Mouse (Mus musculus) thymus, postnatal 0 days (tissue): ENCODE measurements around the gene Rasgef1b. TPM values are rescaled to one million over a fixed set of nuclear protein-coding genes. Genes with fewer than 3 reads are reported as not detected.

Experiments used
- DNase-seq: peaks from one replicate; pipeline ENCODE4 v3.0.0-alpha.2; 2015; ENCODE audit warnings: low spot score
- polyA plus RNA-seq: library from polyadenylated mRNA; unstranded; fragments of >200 nt; fragmentation: Nextera tagmentation; extraction: Ambion mirVana; gene quantifications from 2 replicates; pipeline ENCODE4 v1.2.1, GENCODE M21; 2015

Gene Rasgef1b
- polyA plus RNA-seq, 1 experiment from 2014 or later = 12.0 TPM

DNA sequence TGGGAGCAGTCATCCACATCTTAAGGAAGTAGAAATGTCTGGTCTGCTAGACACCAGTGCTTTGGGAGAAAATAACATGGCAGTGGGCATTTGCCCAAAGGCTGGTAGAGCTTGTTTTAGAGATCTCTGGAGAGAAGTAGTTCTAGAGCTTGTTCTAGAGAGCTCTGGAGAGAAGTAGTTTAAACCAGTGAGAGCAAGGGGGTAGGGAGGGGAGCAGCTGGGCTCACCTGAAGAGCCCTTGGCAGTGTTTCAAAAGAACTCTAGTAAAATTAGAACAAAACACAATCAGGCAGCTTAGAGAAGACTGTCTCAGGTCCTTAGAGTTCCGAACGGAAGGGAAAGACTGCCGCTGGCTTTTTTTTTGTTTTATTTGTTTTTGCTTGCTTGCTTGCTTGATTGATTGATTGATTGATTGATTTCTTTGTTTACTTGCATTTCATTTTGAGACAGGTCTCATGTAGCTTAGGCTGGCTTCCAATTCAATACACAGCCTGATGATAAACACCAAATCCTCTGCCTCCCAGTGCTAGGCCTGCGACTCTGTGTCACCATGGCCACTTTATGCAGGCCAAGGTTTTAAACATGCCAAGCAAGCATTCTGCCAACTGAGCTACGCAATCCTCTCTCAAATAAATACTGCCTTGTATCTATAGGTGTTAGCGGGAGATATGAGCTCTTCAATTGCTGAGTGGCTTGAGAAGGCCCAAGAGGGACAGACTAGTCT lies 466.5 kb downstream of the Rasgef1b start:
- DNase-seq = no peak

DNA sequence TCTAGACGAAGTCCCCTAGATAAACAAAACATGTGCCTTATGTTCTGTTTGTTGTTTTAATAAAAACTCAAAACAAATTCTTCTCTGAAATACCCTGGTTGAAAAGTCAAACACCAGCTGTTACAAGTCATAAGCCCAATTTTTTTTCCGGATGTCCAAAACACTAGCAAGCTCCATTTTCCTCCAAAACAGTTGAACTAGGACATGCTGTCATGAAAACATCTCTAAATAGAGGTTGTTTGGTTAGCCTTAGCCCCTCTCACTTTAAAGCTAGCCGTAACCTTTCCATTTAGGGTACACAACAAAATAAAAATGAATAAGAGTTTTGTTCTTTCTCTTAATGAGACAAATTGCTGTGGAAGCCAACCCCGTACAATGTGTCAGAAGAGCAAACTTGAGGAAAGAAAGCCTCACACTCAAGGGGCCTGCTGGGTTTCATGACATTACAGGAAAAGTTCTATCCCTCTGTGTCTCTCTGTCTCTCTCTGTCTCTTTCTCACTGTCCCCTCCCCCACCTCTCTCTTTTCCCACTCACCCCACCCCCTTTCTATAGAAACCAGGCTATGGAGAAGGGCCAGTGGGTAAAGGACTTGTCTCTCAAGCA lies 467.6 kb downstream of the Rasgef1b start:
- DNase-seq = no peak

DNA sequence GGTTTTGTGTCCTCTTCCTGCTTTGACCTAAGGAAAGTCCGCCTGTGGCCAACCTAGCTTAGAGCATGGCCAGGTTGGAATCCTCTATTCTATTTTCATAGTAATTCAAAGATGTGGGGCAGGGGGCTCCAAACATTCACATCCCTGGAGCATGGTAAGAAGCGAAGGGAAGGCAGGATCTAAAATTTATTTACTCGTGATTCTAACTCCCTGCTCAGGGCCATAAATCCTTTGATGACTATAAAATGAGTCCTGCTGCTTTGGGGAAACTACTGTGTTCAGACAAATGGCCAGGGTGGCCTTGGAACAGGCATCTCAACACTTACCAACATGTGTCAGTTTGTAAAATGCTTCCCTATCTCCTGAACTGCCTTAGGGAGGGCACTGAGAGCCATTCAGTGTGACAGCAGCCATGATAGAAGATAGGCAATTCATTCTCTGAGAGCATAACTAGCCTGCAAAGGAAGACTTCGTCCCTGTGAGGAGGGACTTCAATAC lies 470.8 kb downstream of the Rasgef1b start:
- DNase-seq = no peak

DNA sequence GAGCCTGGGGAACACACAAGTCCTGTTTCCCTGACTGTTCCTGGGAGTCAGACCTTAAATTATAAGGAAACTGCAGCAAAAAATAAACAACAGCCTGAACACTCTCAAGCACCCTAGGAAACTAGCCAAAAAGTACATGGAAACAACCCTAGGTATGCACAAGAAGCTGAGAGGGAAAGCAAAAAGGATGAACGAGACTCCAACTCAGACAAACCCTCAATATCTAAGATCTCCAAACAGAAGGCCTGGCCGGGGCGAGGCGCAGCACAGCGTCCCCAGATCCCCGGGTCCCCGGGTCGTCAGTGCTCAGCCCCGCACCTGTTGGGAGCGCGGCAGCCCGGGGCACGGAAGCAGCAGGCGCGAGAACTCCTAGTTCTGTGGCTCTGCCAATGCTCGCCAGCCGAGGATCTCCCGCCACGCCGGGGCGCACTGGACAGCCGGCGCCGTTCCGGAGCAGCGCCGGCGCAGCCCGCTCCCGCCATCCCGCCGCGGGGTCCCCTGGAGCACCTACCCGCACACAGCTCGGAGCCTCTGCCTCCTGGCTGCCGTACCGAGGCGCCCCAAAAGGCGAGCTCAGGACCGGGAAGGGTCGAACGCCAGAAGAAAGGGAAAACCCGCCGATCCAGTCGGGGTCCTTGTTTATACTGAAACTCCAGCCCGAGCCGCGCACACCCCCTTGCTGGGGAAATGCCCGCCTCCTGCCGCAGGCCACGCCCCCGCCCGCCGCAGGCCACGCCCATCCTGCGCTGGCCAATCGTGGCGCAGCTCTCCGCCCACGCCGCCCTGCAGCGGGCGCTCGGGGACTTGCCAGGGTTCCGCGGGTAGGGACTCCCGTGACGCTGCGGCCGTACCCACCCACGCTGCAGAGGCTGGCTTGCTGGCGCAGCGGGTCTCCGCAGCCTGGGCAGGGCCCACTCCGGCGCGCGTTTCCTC lies 476.4 kb downstream of the Rasgef1b start:
- peak; percentile 95 for DNase-seq

DNA sequence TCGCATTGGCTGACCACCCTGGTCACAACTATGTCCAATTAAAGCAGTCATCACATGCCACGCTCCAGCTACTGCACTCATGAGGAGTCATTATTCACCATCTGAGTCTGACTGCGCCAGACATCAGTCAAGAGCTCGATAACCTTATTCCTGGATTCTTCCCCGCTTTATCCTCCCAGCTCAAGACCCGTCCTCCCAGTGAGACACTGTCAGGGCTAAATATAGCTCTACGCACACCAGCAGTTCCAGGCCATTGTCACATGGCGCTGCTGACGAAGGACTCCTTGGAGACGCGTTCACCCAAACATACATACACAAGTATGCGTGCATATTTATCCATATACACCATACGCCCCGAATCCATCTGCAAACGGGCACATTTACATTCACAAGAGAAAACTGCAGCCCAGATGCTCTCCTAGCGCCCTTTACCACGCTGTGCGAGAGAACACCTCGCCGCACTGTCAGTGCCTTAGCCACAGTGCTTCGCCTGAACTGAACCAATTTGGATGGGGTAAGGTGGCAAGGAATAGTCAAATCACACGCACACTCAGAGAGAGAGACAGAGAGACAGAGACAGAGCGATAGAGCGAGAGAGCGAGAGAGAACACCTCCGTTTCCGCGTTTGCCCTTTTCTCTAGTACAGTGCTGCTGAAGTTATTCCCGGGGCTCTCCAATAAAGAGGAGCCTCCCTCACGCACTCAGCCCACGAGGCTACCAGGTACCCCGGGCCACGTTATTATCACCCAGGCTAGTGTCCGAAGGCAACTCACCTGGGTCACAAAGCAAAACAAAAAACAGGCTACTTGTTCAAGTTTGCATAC lies 477.3 kb downstream of the Rasgef1b start:
- DNase-seq = peak; percentile 23

DNA sequence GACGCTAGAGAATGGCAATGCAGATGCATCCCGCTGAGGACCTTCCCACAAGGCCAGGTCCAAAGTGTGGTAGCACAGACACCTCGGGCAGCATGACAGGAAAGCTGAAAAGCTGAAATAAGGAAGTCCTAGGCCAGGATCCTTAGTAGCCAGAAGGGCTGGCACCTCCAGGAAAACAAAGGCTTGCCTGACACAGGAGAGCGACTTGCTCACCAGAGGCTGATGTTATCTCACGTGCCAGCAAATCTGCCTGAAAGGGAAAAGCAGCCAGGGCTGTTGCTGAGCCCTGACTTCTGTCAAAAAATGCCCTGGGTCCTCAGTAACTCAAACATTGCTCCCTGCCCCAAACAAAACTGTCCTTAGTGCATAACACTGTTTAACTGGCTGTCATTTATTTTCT lies 478.0 kb downstream of the Rasgef1b start:
- DNase-seq = no peak

DNA sequence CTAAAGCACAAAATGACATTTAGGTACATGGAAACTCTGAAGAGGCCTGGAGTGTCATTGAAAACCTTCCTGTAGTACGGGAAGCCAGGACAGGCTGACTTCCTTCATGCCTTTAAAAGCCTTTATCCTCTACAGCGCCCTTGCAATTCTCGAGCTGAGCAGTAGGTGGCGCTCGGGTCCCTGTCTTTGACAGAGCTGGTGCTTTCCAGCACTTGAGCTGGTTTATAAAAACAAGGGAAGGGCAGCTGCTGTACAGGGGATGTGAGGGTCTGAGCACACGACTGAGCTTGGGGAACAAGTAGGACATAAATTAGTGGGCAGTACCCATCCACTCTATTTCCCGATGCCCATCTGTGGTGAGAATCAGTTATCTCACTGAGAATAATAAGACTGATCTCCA lies 480.4 kb downstream of the Rasgef1b start:
- peak; percentile 91 for DNase-seq

DNA sequence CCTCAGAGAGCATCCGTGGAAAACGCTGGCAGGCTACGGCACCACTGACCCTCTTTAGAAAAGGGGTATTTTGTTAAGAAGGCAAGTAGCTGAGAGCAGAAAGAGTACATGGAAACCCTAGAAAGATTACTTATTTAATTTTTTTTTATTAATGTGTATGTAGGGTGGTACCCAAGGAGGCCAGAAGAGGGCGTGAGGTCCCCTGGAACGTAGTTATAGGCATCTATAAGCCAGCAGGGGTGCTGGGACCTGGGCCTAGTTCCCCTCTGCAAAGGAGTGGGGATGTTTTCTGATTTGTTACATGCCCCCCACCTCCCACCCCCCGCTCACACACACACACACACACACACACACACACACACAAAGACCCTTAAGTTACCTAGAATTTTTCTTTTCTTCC lies 480.9 kb downstream of the Rasgef1b start:
- DNase-seq = no peak

DNA sequence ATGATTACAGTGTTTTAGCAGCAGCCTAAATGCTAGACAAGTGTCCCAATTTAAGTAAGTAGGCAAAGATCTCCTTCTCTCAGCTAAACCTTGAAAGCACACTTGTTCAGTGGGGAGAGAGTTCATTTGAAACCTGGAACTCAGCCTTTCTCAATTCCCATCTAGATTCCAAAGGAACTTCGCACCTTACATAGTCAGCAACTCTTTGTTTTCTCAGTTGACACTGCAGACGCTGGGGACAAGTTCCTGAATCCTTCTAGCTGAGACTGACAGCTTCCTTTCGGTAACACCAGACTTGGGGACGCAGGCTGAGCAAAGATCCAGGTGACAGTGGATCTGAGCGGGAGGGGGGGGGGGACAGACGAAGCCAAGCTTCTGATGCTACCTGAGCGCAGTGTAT lies 481.4 kb downstream of the Rasgef1b start:
- DNase-seq = no peak

DNA sequence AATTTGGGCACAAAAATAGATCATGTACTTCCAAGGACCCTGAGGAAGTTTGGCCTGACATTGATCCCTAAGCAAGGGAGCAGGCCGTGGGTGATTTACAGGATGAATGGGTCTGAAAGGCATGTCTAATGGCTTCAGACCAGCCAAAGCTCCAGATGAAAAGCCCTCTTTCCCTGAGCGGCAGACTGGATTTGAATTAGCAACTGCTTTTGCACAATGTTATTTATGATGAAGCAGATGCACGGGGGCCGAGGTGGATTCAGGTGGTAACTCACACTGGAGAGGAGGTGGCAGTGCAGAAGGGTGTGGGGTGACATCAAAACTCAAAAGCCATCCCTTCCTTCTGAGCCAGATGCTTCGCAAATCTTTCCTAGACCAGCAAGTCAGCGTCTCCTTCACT lies 481.9 kb downstream of the Rasgef1b start:
- DNase-seq = no peak

DNA sequence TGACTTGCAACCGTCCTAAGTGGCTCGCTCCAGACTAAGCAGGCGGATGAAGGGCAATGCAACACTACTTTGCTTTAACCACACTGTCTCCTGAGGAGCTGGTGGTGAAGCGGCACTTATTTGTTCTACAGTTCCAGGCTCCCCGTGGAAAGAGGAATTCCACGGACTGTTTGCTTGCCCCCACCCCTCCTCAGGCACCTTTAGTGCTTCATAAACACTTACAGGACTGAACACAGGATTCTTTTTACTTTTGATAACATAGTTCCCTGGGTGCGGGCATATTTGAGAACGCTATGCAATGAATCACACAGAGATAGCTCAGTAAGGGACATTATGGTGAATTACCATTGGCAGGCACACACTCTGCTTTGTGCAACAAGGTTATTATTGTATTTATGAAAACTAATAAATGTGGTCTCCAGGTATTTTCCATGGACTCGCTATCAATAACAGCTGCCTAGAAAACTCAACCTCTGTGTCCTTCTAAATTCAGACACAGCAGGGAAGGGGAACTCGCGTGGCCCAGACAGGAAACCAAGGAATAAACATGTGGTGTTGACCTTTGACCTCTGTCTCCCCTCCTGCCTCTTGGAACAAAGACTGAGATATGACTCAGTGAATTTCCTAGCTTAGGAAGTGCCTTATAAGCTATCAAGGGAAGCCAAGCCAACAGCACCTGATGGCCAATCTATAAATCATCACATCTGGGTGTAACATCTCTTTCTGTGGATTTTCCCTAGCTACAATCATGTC lies 486.7 kb downstream of the Rasgef1b start:
- DNase-seq = no peak

DNA sequence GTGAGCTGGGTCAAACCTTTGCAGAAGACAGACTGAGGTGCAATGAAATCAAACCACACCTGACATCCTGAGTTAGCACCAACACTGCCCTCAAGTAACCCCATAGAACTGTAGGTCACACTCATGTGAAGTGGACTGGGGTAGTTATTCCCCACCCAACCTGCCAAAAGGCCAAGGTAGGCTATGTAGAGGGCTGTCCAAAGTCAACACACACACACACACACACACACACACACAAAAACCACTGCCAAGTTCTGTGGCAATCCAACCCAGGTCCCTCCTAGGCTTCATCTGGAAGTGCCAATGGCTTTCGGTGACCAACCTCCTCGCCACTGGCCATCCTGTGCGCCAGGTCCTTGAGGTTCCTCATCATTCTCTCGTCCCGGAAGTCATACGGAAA lies 488.4 kb downstream of the Rasgef1b start:
- DNase-seq = no peak

DNA sequence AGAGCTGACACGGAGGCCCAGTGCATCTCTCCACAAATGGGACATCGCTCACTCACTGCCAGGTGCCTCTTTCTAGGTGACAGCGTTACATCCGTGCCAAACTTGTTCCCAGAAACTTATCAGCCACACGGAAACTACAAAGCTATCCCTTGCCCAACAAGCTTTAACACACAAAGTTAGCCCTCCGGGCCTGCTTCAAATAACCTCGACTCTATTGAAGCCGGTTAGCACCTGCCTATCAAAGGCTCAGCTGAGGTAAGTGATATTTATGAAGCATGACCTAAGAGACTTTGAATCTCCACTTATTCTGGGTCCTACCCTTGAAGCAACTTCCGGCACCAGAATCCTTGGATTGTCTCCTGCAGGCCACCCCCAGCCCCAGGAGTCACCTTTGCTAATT lies 489.2 kb downstream of the Rasgef1b start:
- DNase-seq = no peak

DNA sequence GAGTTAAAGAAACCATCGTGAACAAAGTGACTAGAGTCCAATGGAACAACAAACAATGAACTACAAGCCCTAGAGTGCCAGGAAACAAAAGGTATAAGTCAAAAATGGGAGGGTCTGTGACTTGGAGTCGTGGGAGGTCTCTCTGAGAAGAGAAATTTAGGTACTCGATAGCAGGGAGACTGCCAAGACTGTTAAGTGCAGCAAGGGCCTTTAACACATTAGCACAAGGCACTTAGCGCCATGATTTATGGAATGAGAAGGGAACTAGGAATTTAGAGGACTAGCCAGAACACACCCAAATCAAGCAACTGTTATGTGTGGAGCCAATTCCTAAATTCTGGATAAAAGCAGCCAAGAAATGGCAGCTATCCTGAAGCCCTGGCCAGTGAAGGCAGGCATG lies 490.7 kb downstream of the Rasgef1b start:
- DNase-seq = no peak

DNA sequence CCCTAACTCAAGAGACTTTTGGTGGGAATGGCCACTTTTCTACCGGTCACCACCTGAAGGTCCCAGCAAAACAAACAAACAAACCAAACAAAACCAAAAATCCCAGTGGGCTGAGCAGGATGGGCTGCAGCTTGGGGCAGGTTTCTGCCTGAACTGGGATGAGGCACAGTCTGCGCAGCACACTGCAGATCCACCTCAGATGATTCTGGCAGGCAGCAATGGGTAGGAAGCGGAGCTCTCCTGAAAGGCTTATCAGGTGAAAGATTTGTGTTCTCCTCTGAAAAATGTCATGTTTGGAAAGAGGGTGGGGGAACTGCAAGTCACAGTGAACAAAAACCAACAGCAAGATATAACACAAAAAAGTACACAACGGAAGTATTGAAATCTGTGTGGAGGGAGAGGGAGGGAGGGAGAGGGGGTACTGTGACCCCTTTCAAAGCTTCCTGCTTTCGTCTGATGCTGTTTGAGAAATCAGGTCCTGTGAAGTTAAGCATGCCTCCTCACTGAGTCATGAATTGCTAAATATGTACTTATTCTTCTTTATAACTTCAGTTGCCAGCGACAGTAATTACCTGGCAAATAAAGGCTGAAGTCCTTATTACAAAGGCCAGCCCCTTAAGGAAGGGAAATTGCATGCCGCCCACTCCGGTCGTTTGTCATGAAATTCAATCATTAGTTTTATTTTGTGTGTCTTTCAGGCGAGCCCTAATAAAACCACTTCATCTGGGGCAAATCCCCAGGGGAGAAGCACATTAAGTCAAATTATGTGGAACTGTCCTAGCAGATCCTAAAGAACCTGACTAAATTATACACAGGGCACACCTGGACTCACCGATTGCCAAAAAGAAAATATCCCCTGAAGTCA lies 491.7 kb downstream of the Rasgef1b start:
- DNase-seq = no peak

DNA sequence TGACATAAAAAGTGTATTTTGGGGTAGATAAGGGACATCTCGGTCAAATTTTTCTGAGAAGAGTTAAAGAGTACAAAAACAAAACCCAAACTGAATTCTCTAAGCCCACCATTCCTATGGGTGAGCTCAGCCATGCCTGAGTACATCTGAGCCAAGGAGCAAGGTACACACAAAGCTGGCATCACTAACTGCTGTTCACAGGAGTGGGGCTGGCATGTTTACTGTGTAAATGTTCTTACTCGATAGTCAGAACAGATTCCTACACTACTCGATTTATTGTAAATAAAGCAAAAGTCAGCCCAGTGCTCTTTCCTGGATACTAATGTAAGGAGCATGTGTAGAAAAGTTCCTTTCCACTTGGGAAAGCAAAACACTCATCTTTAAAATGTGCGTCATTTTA lies 492.4 kb downstream of the Rasgef1b start:
- no peak for DNase-seq

DNA sequence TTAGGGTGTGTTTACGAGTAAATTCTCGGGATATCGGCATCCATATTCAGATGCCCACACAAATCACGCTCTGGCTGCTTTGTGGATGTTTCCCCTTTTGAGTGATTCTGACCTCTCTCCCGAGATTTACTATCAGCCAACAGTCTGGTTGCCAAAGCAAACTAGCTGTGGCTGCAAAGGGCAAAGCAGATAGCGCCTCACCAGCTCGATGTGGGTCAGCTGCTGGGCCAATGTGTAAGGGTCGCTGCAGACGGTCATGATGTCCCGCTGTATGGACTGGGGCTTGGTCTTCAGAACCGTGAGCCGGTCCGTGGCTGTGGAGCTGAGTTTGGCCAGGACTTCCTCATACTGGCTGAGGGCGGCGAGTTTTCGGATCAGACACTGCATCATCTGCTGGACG lies 494.6 kb downstream of the Rasgef1b start:
- no peak for DNase-seq

DNA sequence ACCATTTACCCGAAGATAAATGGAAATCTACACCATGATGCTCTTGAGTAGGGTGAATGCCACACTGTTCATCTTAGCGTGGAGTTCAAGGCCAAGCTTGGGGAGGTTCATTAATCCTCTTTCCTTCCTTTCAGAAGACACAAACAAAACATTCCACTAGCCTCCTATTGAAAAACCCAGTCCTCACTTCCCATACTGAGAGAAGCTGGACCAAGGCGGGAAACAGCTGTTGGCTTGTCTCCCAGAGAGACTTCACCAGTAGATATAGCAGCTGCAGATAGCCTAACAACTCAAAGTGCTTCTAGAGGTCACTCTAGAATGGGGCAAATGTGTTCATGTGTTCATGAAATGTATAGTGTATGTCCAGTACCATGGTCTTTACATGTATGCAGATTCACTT lies 495.7 kb downstream of the Rasgef1b start:
- no peak for DNase-seq

DNA sequence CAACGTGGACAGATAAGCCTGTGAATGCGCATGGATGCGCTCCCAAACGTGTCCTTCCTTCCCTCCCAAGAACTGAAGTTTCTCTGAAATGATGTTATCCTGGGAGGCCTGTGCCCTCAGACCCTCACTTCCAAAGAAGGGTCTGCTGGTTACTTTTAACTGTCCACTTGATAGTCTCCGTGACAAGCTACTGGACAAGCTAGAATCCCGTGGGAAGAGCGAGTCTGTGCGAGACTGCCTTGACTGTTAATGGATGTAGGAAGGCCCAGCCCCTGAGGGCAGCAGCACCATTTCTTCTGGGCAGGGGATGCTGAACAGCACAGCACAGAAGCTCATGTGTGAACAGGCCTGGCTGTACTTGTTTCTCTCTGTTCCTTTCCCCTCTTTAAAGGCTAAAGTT lies 496.5 kb downstream of the Rasgef1b start:
- DNase-seq = no peak
